Mouse (Mus musculus): Measurements from ENCODE around the gene Gm13088. TPM values are rescaled to one million over a fixed set of nuclear protein-coding genes. Genes with fewer than 3 reads are reported as not detected.

The Gm13088 gene
- not detected for polyA plus RNA-seq (2014; fragmentation: Illumina TruSeq; extraction: RNeasy Lipid Tissue Mini Kit (QIAGEN cat#74804); ENCODE audit: low replicate concordance)

GRCm38 (mm10) chr4:143657146-143657545 is at the start of gene Gm13088:
Gm13088 (minus strand) TSS chr4:143657246.

GRCm38 (mm10) chr4:143702611-143703010 is 45.6 kb upstream of the Gm13088 start, which contains the start of gene Gm13089:
Gm13089 (minus strand) TSS chr4:143702711.

DNA sequence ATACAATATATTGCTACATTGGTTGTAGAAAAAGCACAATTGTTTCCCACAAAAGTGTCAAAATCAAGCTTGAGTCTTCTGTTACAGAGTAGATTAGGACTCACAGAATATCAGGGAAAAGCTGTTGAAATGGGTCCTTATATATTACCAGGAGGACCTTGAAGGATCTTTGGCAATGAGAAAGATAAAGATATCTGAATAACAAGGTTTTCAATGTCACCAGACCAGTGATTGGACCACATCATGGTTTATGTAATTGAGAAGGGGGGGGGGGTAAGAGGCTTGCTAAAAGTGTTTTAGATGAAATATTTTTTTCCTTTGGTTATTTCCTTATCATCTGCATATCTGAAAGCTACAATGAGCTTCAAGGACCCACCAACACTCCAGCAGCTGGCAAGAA is 42.3 kb downstream of the Gm13088 start, which contains the start of gene Gm13083:
Gene Gm13083 (plus strand): TSS at position 301 of the 400 bp plus-strand sequence.

Other genes starting within 250 kb of the Gm13088 start
- 10.7 TPM for gene Pramef8, start 244.8 kb downstream of the Gm13088 start, polyA plus RNA-seq (2014; fragmentation: Illumina TruSeq; extraction: RNeasy Lipid Tissue Mini Kit (QIAGEN cat#74804); ENCODE audit: low replicate concordance)
- not detected for gene Oog4, start 206.9 kb downstream of the Gm13088 start, polyA plus RNA-seq (2014; fragmentation: Illumina TruSeq; extraction: RNeasy Lipid Tissue Mini Kit (QIAGEN cat#74804); ENCODE audit: low replicate concordance)
- gene Gm13043, start 145.9 kb downstream of the Gm13088 start, polyA plus RNA-seq (2014; fragmentation: Illumina TruSeq; extraction: RNeasy Lipid Tissue Mini Kit (QIAGEN cat#74804); ENCODE audit: low replicate concordance): not detected
- not detected for gene Gm13040, start 121.3 kb downstream of the Gm13088 start, polyA plus RNA-seq (2014; fragmentation: Illumina TruSeq; extraction: RNeasy Lipid Tissue Mini Kit (QIAGEN cat#74804); ENCODE audit: low replicate concordance)
- gene BC080695, start 105.5 kb downstream of the Gm13088 start, polyA plus RNA-seq (2014; fragmentation: Illumina TruSeq; extraction: RNeasy Lipid Tissue Mini Kit (QIAGEN cat#74804); ENCODE audit: low replicate concordance): not detected
- gene Gm13057, start 105.5 kb downstream of the Gm13088 start, polyA plus RNA-seq (2014; fragmentation: Illumina TruSeq; extraction: RNeasy Lipid Tissue Mini Kit (QIAGEN cat#74804); ENCODE audit: low replicate concordance): not detected
- not detected for gene Gm13083, start 42.2 kb downstream of the Gm13088 start, polyA plus RNA-seq (2014; fragmentation: Illumina TruSeq; extraction: RNeasy Lipid Tissue Mini Kit (QIAGEN cat#74804); ENCODE audit: low replicate concordance)
- not detected for gene Gm13089, start 45.5 kb upstream of the Gm13088 start, polyA plus RNA-seq (2014; fragmentation: Illumina TruSeq; extraction: RNeasy Lipid Tissue Mini Kit (QIAGEN cat#74804); ENCODE audit: low replicate concordance)
- not detected for gene Gm13078, start 62.2 kb upstream of the Gm13088 start, polyA plus RNA-seq (2014; fragmentation: Illumina TruSeq; extraction: RNeasy Lipid Tissue Mini Kit (QIAGEN cat#74804); ENCODE audit: low replicate concordance)
- gene Gm13023, start 132.1 kb upstream of the Gm13088 start, polyA plus RNA-seq (2014; fragmentation: Illumina TruSeq; extraction: RNeasy Lipid Tissue Mini Kit (QIAGEN cat#74804); ENCODE audit: low replicate concordance): not detected
- gene Gm13084, start 158.8 kb upstream of the Gm13088 start, polyA plus RNA-seq (2014; fragmentation: Illumina TruSeq; extraction: RNeasy Lipid Tissue Mini Kit (QIAGEN cat#74804); ENCODE audit: low replicate concordance): not detected
- not detected for gene Gm13103, start 189.3 kb upstream of the Gm13088 start, polyA plus RNA-seq (2014; fragmentation: Illumina TruSeq; extraction: RNeasy Lipid Tissue Mini Kit (QIAGEN cat#74804); ENCODE audit: low replicate concordance)
- gene Pramef6, start 243.1 kb upstream of the Gm13088 start, polyA plus RNA-seq (2014; fragmentation: Illumina TruSeq; extraction: RNeasy Lipid Tissue Mini Kit (QIAGEN cat#74804); ENCODE audit: low replicate concordance): not detected